Mouse (Mus musculus): ENCODE results near the gene Rnf34.

Gene Rnf34

GRCm38 (mm10) chr5:122849521-122850318 is at the start of gene Rnf34:
TSS of gene Rnf34 (plus strand) at chr5:122850048.
- peak; percentile 98 for DNase-seq (ENCODE audit: low read depth, low spot score)

- DNase-seq (ENCODE audit: low read depth, low spot score): no peak
These were observed 49.4 kb upstream of the Rnf34 start for GRCm38 (mm10) chr5:122800345-122801010.

GRCm38 (mm10) chr5:122801684-122802083 is 48.2 kb upstream of the Rnf34 start:
- DNase-seq (ENCODE audit: low read depth, low spot score): no peak

GRCm38 (mm10) chr5:122802706-122803105 is 47.1 kb upstream of the Rnf34 start:
- DNase-seq (ENCODE audit: low read depth, low spot score): no peak

GRCm38 (mm10) chr5:122805503-122805902 is 44.3 kb upstream of the Rnf34 start:
- DNase-seq (ENCODE audit: low read depth, low spot score): no peak

- peak; percentile 45 for DNase-seq (ENCODE audit: low read depth, low spot score)
These were observed 38.3 kb upstream of the Rnf34 start for GRCm38 (mm10) chr5:122811364-122812079.

- no peak for DNase-seq (ENCODE audit: low read depth, low spot score)
These were observed 37.1 kb upstream of the Rnf34 start for GRCm38 (mm10) chr5:122812699-122813098.

- peak; percentile 93 for DNase-seq (ENCODE audit: low read depth, low spot score)
These were observed 28.9 kb upstream of the Rnf34 start, which contains the start of gene Anapc5 for GRCm38 (mm10) chr5:122820777-122821523. TSS of gene Anapc5 (minus strand) at chr5:122821339.

GRCm38 (mm10) chr5:122821524-122821885 is 28.3 kb upstream of the Rnf34 start:
- DNase-seq (ENCODE audit: low read depth, low spot score): no peak

- no peak for DNase-seq (ENCODE audit: low read depth, low spot score)
These were observed 27.4 kb upstream of the Rnf34 start for GRCm38 (mm10) chr5:122822441-122822840.

- DNase-seq (ENCODE audit: low read depth, low spot score): no peak
These were observed 25.9 kb upstream of the Rnf34 start for GRCm38 (mm10) chr5:122823976-122824375.

GRCm38 (mm10) chr5:122824450-122824849 is 25.4 kb upstream of the Rnf34 start:
- no peak for DNase-seq (ENCODE audit: low read depth, low spot score)

GRCm38 (mm10) chr5:122825099-122825498 is 24.7 kb upstream of the Rnf34 start:
- no peak for DNase-seq (ENCODE audit: low read depth, low spot score)

GRCm38 (mm10) chr5:122832536-122832935 is 17.3 kb upstream of the Rnf34 start:
- no peak for DNase-seq (ENCODE audit: low read depth, low spot score)

GRCm38 (mm10) chr5:122832996-122833395 is 16.9 kb upstream of the Rnf34 start:
- no peak for DNase-seq (ENCODE audit: low read depth, low spot score)

GRCm38 (mm10) chr5:122841126-122841525 is 8.7 kb upstream of the Rnf34 start:
- DNase-seq (ENCODE audit: low read depth, low spot score): no peak

GRCm38 (mm10) chr5:122843799-122844198 is 6.0 kb upstream of the Rnf34 start:
- DNase-seq (ENCODE audit: low read depth, low spot score): no peak

GRCm38 (mm10) chr5:122850319-122851002 is 613 bp downstream of the Rnf34 start:
- DNase-seq (ENCODE audit: low read depth, low spot score): no peak

GRCm38 (mm10) chr5:122852611-122853010 is 2.8 kb downstream of the Rnf34 start:
- DNase-seq (ENCODE audit: low read depth, low spot score): no peak

GRCm38 (mm10) chr5:122855858-122856257 is 6.0 kb downstream of the Rnf34 start:
- DNase-seq (ENCODE audit: low read depth, low spot score): no peak

GRCm38 (mm10) chr5:122863053-122863452 is 13.2 kb downstream of the Rnf34 start:
- no peak for DNase-seq (ENCODE audit: low read depth, low spot score)
